Mouse (Mus musculus) bone marrow macrophage, adult 2 months (primary cell): ENCODE results near the gene Msi1. TPM values are rescaled to one million over a fixed set of nuclear protein-coding genes. Genes with fewer than 3 reads are reported as not detected.

Experiments
- H3K27ac ChIP-seq: 2 replicates; pipeline ENCODE4 v1.5.1; 2012; ENCODE audit warnings: low read depth, low read length; ENCODE audit not compliant: insufficient read depth
- H3K4me1 ChIP-seq: 2 replicates; pipeline ENCODE4 v1.6.1; 2012; ENCODE audit warnings: low read length; ENCODE audit not compliant: control insufficient read depth, insufficient read depth
- H3K4me3 ChIP-seq: 2 replicates; pipeline ENCODE4 v1.5.1; 2012; ENCODE audit warnings: mild to moderate bottlenecking, low read length, moderate library complexity; ENCODE audit not compliant: insufficient read depth
- CTCF ChIP-seq: IDR thresholded peaks from 2 replicates; pipeline ENCODE4 v1.5.1; 2012; ENCODE audit warnings: low read depth, mild to moderate bottlenecking, low read length, moderate library complexity
- POLR2A ChIP-seq: IDR thresholded peaks from 2 replicates; pipeline ENCODE4 v1.6.1; 2012; ENCODE audit warnings: mild to moderate bottlenecking, low read depth, low read length, borderline replicate concordance
- polyA plus RNA-seq: library from polyadenylated mRNA; stranded (reverse); fragments of >200 nt; gene quantifications from 2 replicates; pipeline ENCODE4 v1.2.4, GENCODE M21; 2012; ENCODE audit not compliant: missing spikeins, insufficient read depth, insufficient read length

Msi1 gene
- 0.44 TPM in 1 of 2 replicates, not detected in the other for polyA plus RNA-seq

- Histone ChIP-seq H3K4me3 (no peak within 1 kb of the TSS), H3K4me1 (no peaks in the 10 kb centered on the region), H3K27ac (no peak within 1 kb of the TSS)
- TF ChIP-seq POLR2A (no peak), CTCF (no peak)
Measured at GRCm38 (mm10) chr5:115429359-115430186, at the start of gene Msi1. Gene Msi1 (plus strand): TSS chr5:115429599.

GRCm38 (mm10) chr5:115391935-115392334 is 37.5 kb upstream of the Msi1 start:
- H3K4me3 ChIP-seq, result no peak overlapping the region
- no peak for TF ChIP-seq CTCF
- no peak for TF ChIP-seq POLR2A

GRCm38 (mm10) chr5:115392969-115393368 is 36.4 kb upstream of the Msi1 start:
- no peak for TF ChIP-seq CTCF
- no peak for TF ChIP-seq POLR2A
- H3K4me1 ChIP-seq, result no peaks in the 10 kb centered on the region
- no peak overlapping the region for H3K27ac ChIP-seq
- H3K4me3 ChIP-seq, result no peak overlapping the region

More at GRCm38 (mm10) chr5:115391935-115392334, 37.5 kb upstream of the Msi1 start:
- H3K27ac ChIP-seq, result no peak overlapping the region
- no peaks in the 10 kb centered on the region for H3K4me1 ChIP-seq

- H3K4me1 ChIP-seq, result no peaks in the 10 kb centered on the region
- TF ChIP-seq CTCF, result no peak
- no peak for TF ChIP-seq POLR2A
- H3K27ac ChIP-seq, result no peak overlapping the region
- H3K4me3 ChIP-seq, result no peak overlapping the region
Measured at GRCm38 (mm10) chr5:115394223-115394622, 35.2 kb upstream of the Msi1 start.

GRCm38 (mm10) chr5:115394836-115395235 is 34.6 kb upstream of the Msi1 start:
- Histone ChIP-seq H3K4me3 (no peak overlapping the region), H3K27ac (no peak overlapping the region), H3K4me1 (no peaks in the 10 kb centered on the region)
- TF ChIP-seq CTCF (no peak), POLR2A (no peak)

GRCm38 (mm10) chr5:115396654-115397053 is 32.7 kb upstream of the Msi1 start:
- H3K4me1 ChIP-seq, result no peaks in the 10 kb centered on the region
- no peak for TF ChIP-seq POLR2A
- no peak for TF ChIP-seq CTCF
- H3K27ac ChIP-seq, result no peak overlapping the region
- H3K4me3 ChIP-seq, result no peak overlapping the region

- Histone ChIP-seq H3K4me3 (no peak overlapping the region), H3K4me1 (no peaks in the 10 kb centered on the region)
- TF ChIP-seq POLR2A, result no peak
- TF ChIP-seq CTCF, result no peak
Measured at GRCm38 (mm10) chr5:115397839-115398780, 31.3 kb upstream of the Msi1 start.

GRCm38 (mm10) chr5:115402063-115402462 is 27.3 kb upstream of the Msi1 start:
- Histone ChIP-seq H3K27ac (no peak overlapping the region), H3K4me3 (no peak overlapping the region), H3K4me1 (no peaks in the 10 kb centered on the region)
- TF ChIP-seq POLR2A (no peak), CTCF (no peak)

More at GRCm38 (mm10) chr5:115397839-115398780, 31.3 kb upstream of the Msi1 start:
- no peak overlapping the region for H3K27ac ChIP-seq

- H3K27ac ChIP-seq, result no peak overlapping the region
- H3K4me1 ChIP-seq, result no peaks in the 10 kb centered on the region
- TF ChIP-seq CTCF (no peak), POLR2A (no peak)
- no peak overlapping the region for H3K4me3 ChIP-seq
Measured at GRCm38 (mm10) chr5:115403436-115404140, 25.8 kb upstream of the Msi1 start.
